Mouse (Mus musculus) fibroblast of lung, adult 2 months (primary cell): ENCODE data around the gene Gbe1.

ENCODE experiments used
- DNase-seq: peaks from one replicate; pipeline ENCODE4 v3.0.0-alpha.2; 2011; ENCODE audit warnings: low read depth

Gene Gbe1

GRCm38 (mm10) chr16:70568341-70569265 lies 254.9 kb downstream of the Gbe1 start:
- peak; percentile 21 for DNase-seq

DNA sequence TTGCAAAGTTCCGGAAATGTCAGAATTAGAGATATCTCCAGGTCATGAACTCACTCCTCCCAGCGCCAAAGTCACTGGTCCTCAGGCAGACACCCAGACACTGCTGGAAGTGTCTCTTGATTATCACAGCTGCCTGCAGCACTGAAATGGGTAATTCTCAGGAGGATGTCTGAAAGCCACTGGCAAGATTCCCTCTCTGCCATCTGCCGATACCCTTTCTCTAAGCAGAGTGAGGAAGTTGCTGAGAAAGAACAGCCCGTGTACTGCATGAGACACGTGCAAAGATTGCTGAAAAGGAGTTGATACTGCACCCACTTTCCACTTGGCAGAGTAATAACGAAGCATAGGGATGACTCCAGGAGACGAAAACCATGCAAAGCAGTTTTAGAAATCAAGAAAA lies 272.2 kb downstream of the Gbe1 start:
- no peak for DNase-seq

DNA sequence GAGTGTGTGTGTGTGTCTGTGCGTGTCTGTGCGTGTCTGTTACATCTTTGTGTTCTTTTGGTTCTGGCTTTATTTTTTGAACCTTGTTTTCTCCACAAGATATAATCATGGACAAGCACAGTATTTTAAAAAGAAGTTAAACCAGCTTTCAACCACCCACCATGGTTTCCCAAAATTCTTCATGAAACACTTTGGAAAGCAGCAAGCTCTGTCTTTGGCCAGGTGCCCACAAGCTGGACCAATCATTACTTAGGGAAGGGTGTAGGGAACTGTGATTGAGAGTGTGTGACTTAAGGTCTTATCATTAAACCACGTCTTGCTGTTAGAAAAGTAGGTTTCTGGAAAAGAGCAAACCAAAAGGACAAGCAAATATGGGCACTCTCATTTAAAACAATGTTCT lies 288.6 kb downstream of the Gbe1 start:
- DNase-seq: no peak

- DNase-seq: no peak
These were observed 294.6 kb downstream of the Gbe1 start for GRCm38 (mm10) chr16:70608358-70608757.

DNA sequence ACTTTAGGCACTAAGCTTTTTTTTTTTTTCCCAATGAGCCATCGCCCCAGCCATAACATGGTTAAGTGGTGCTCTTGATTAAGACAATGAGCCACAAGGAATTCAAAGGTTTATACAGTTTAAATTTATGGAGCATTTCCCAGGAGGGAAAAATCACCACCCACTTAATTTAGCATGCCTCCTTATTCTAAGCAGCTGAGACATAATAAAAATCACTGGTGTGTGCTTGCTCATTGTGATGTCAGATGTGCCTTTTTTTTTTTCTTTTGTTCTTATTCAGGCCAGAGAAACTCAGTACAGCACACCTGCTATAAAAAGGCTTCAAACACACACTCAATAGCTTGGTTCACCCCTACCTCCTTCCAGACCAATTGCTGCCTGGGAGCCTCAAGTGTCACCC lies 303.9 kb downstream of the Gbe1 start:
- DNase-seq: no peak

- no peak for DNase-seq
These were observed 304.4 kb downstream of the Gbe1 start for GRCm38 (mm10) chr16:70618168-70618567.
